Mouse (Mus musculus) heart, postnatal 0 days (tissue): ENCODE data around the gene Rph3al. TPM values are rescaled to one million over a fixed set of nuclear protein-coding genes. Genes with fewer than 3 reads are reported as not detected.
A peak's percentile ranks its signal among the peaks of the same experiment; 100 is the strongest.

Experiments
- ATAC-seq: fragments of 200-750 bp; cut with Nextera tagmentation; 2 replicates; pipeline ENCODE4 v1.8.0; 2017; ENCODE audit warnings: low read depth, moderate number of reproducible peaks, moderate library complexity; ENCODE audit not compliant: insufficient read depth
- DNase-seq: peaks from one replicate; pipeline ENCODE4 v3.0.0-alpha.2; 2016; ENCODE audit warnings: low spot score
- H3K27ac ChIP-seq: fragments of 300-500 bp; sonication (generic); 2 replicates; pipeline ENCODE4 v1.5.1; 2014; ENCODE audit warnings: low read depth, mild to moderate bottlenecking
- H3K27me3 ChIP-seq: fragments of 300-500 bp; sonication (generic); 2 replicates; pipeline ENCODE4 v1.6.1; 2014; ENCODE audit warnings: low read length, mixed read lengths; ENCODE audit not compliant: control insufficient read depth, insufficient read depth
- H3K36me3 ChIP-seq: fragments of 300-500 bp; sonication (generic); replicated peaks from 2 replicates; pipeline ENCODE4 v1.6.1; 2014; ENCODE audit warnings: low read length, mixed read lengths; ENCODE audit not compliant: control insufficient read depth, insufficient read depth
- H3K4me1 ChIP-seq: fragments of 300-500 bp; sonication (generic); 2 replicates; pipeline ENCODE4 v1.6.1; 2014; ENCODE audit warnings: antibody characterized with exemption; ENCODE audit not compliant: control insufficient read depth, insufficient read depth
- H3K4me2 ChIP-seq: fragments of 300-500 bp; sonication (generic); 2 replicates; pipeline ENCODE4 v1.6.1; 2014; ENCODE audit warnings: low read depth, mild to moderate bottlenecking, low read length, moderate library complexity
- H3K4me3 ChIP-seq: fragments of 300-500 bp; sonication (generic); 2 replicates; pipeline ENCODE4 v1.5.1; 2014; ENCODE audit warnings: low read depth, low read length
- H3K9ac ChIP-seq: fragments of 300-500 bp; sonication (generic); replicated peaks from 2 replicates; pipeline ENCODE4 v1.6.1; 2014; ENCODE audit warnings: low read depth, low read length, mixed read lengths
- H3K9me3 ChIP-seq: fragments of 300-500 bp; sonication (generic); replicated peaks from 2 replicates; pipeline ENCODE4 v1.6.1; 2016; ENCODE audit warnings: low read length; ENCODE audit not compliant: control insufficient read depth
- CTCF ChIP-seq: IDR thresholded peaks from 2 replicates; pipeline ENCODE4 v1.5.1; 2016; ENCODE audit warnings: antibody characterized with exemption, control low read depth, low read depth
- EP300 ChIP-seq: IDR thresholded peaks from 2 replicates; pipeline ENCODE4 v1.6.1; 2016; ENCODE audit warnings: antibody characterized with exemption, low read depth
- WGBS: fragments of 180-500 bp; shearing (Covaris S2); extraction: QIAGEN DNeasy Blood & Tissue Kit; methylation state at CpG from one replicate; pipeline ENCODE4 v1.1.7; 2014; 5-methylcytosine and 5-hydroxymethylcytosine counted together
- polyA plus RNA-seq: library from polyadenylated mRNA; unstranded; fragments of >200 nt; fragmentation: Nextera tagmentation; extraction: Ambion mirVana; gene quantifications from 2 replicates; pipeline ENCODE4 v1.2.1, GENCODE M21; 2015
- total RNA-seq: library from RNA; depleted of rRNA; stranded (reverse); fragments of >200 nt; gene quantifications from 2 replicates; pipeline ENCODE4 v1.2.3, GENCODE M21; 2014; ENCODE audit warnings: low replicate concordance

Rph3al gene
- total and polyA plus RNA-seq, 2 experiments from 2014 or later, result 15.5 to 15.6 TPM

DNA sequence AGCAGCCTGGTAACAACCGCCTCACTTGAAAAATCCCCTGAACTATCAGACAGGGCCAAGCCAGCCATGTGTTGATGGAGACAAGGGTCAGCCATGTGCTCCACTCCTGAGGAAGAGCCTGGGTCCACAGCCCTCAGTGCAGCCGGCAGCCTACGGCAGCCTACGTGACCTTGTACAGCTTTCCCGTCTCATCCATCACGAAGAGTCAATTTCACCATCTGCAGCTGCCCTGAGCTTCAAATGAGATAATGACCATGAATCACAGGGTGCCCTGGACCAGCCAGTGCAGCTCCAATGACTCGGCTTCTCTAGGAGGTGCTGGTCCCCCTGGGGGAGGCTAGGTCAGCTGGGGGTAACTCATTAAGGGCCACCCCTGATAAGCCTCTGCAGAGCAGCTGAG, 91.6 kb downstream of the Rph3al start:
- no peak overlapping the region for H3K9ac ChIP-seq
- no peak for ATAC-seq

DNA sequence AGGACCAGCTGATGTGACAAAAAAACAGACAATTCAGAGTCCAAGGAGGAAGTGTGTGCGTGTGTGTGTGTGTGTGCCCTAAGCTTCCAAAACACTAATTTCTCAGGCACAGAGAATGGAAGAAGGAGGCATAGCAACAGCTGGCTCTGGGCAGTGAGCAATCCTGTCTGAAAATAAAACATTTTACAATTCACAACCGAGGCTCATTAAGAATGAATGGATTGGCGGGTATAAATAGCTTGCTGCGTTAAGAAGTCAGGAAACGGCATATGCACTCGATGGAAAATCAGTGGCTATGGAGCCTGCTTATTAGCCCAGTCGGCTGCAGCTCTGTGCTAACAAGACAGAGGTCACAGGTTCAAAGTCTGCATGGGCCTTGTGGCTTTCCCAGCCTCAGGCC, 92.6 kb downstream of the Rph3al start:
- no peaks in the 10 kb centered on the region for H3K9me3 ChIP-seq
- ATAC-seq, result no peak
- DNase-seq, result no peak
- H3K4me2 ChIP-seq, result no peak overlapping the region
- H3K9ac ChIP-seq, result no peak overlapping the region
- no peak overlapping the region for H3K27ac ChIP-seq
- H3K27me3 ChIP-seq, result no peaks in the 10 kb centered on the region
- H3K36me3 ChIP-seq, result no peaks in the 10 kb centered on the region
- H3K4me1 ChIP-seq, result 0 out of 2 replicates have a peak, but pooled peaks cover 5% of the 10 kb centered on the region
- WGBS, result 50% methylated on average over 7 of the region's 7 CpGs
- H3K4me3 ChIP-seq, result no peak overlapping the region
- TF ChIP-seq EP300, result no peak
- no peak for TF ChIP-seq CTCF

More for the DNA sequence above, 91.6 kb downstream of the Rph3al start:
- WGBS, result 68% methylated on average over 7 of the region's 7 CpGs
- no peak overlapping the region for H3K27ac ChIP-seq
- no peaks in the 10 kb centered on the region for H3K27me3 ChIP-seq
- TF ChIP-seq CTCF (no peak), EP300 (no peak)
- no peaks in the 10 kb centered on the region for H3K9me3 ChIP-seq
- H3K4me3 ChIP-seq, result no peak overlapping the region
- no peak overlapping the region for H3K4me2 ChIP-seq
- DNase-seq, result no peak
- no peaks in the 10 kb centered on the region for H3K4me1 ChIP-seq
- H3K36me3 ChIP-seq, result no peaks in the 10 kb centered on the region

DNA sequence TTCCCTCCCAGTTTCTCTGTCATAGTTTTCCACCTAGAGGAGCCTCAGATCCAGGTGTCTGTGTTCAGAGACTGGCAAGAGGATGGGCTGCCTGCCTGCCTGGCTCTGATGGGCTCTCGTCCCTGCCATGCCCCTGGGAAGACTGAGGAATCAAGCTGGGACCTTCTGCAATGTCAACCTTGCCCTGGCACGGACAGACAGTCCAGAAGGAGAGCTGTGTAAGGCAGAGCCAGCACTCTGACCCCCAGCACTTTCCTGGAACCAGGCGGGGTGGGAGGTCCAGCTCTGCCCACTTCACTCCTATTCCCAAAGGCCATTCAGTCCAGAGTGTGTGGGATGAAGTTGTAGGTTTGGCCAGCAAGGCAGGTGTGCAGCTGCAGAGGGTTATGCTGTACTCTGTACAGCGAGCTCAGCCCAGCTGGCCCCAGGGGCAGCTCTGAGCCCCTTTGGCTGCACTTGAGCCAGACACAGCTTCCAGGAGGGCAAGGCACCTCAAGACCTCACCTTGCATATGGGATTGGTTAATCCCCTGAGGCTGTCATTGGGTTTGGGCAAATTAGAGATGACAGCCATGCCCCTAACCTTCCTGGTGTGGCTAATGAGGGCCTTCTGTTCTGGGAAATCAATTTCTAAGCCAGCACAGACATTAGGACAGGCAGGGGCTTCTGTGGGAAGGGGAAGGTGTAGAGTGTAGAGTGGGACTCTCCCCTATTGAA, 95.2 kb downstream of the Rph3al start:
- 79% methylated on average over 4 of the region's 4 CpGs for WGBS
- Histone ChIP-seq H3K9ac (no peak overlapping the region), H3K4me2 (no peak overlapping the region), H3K4me3 (no peak overlapping the region), H3K27me3 (no peaks in the 10 kb centered on the region), H3K4me1 (0 out of 2 replicates have a peak, but pooled peaks cover 5% of the 10 kb centered on the region), H3K27ac (no peak overlapping the region), H3K36me3 (no peaks in the 10 kb centered on the region), H3K9me3 (no peaks in the 10 kb centered on the region)
- TF ChIP-seq EP300 (no peak), CTCF (no peak)
- DNase-seq, result no peak
- no peak for ATAC-seq

DNA sequence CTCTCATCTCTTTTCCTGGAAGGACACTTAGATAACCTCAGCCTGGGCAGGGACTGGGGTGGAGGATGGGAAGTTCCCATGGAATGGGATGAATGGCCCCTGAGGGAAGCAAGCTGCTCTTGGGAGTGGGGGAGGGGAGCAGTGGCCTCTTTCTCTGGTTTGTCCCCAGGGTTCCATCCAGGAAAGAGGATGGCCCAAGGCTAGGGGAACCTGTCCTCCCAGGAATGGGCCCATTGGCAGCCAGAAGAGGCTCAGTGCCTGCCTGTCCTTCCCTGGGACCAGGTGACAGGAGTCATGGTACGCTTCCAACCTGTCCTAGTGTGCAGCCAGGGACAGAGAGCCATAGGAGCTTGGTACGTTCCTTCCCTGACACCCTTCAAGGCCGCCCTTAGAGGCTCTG, 96.7 kb downstream of the Rph3al start:
- no peak overlapping the region for H3K9ac ChIP-seq
- no peak overlapping the region for H3K4me2 ChIP-seq
- H3K4me1 ChIP-seq, result 0 out of 2 replicates have a peak, but pooled peaks cover 5% of the 10 kb centered on the region
- no peaks in the 10 kb centered on the region for H3K36me3 ChIP-seq
- DNase-seq, result no peak
- no peak for TF ChIP-seq CTCF
- no peaks in the 10 kb centered on the region for H3K27me3 ChIP-seq
- ATAC-seq, result no peak
- H3K9me3 ChIP-seq, result no peaks in the 10 kb centered on the region
- WGBS, result 64% methylated on average over 3 of the region's 3 CpGs
- no peak overlapping the region for H3K27ac ChIP-seq
- no peak overlapping the region for H3K4me3 ChIP-seq

DNA sequence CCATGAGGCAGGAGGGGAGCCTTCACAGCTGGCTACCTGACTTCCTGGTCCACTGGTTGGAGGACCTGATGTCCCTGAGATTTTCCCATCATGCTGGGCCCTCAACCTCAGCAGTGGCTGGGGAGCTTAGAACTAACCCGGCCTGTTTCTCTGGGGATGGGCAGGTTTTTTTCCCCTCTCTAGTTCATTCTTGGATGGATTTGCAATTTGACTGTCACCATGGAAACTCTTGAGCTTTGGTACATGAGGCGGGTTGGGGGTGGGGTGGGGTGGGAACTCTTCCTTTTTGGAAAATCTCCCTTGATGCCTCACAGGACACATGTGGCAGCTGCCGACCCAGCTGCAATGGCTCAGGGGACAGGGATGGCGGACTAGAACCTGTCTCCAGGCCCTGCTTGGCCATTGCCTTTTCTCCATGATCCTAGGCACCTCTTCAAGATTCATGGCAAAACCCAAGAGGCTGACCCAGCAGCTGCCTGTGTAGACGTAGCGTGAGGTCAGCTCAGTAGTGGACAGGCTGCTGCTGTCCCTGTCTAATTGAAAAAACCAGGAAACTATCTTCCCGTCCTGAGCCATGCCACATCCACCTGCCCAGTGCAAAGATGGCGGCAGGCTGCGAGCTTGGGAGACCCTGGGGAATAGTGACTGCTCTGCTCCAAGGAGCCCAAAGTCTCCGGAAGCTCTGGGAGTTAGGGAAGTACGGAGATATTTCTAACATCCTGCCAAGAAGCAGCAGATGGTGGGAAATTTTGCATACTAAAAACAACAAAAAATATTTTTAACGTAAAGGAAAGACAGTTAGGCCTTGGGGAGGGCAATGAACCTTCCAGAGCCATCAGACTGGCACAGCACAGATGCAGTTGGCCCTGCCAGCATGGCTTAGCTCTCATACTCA, 98.4 kb downstream of the Rph3al start:
- TF ChIP-seq EP300 (no peak), CTCF (no peak)
- Histone ChIP-seq H3K9me3 (no peaks in the 10 kb centered on the region), H3K36me3 (no peaks in the 10 kb centered on the region), H3K27me3 (no peaks in the 10 kb centered on the region), H3K27ac (no peak overlapping the region), H3K4me3 (no peak overlapping the region), H3K4me2 (no peak overlapping the region), H3K4me1 (0 out of 2 replicates have a peak, but pooled peaks cover 5% of the 10 kb centered on the region), H3K9ac (no peak overlapping the region)
- 69% methylated on average over 12 of the region's 12 CpGs for WGBS
- ATAC-seq (no peak), DNase-seq (peak; percentile 16)
